Mouse (Mus musculus) heart, embryonic 14.5 days (tissue): Measurements from ENCODE around the gene Xndc1. TPM values are rescaled to one million over a fixed set of nuclear protein-coding genes. Genes with fewer than 3 reads are reported as not detected.
"Not testable (repeated sequence)": the region's sequence is repeated elsewhere in the genome, so short reads cannot be mapped to it uniquely, and the experiment has no call there.

ENCODE experiments used
- ATAC-seq: fragments of 200-750 bp; cut with Nextera tagmentation; 2 replicates; pipeline ENCODE4 v1.8.0; 2017; ENCODE audit warnings: low read depth, moderate TSS enrichment; ENCODE audit not compliant: insufficient number of reproducible peaks, insufficient read depth, low FRiP score
- H3K27ac ChIP-seq, 2 experiments: fragments of 200-500 bp in 1 of 2; fragments of 300-500 bp in 1 of 2; sonication (generic) in 1 of 2; replicated peaks in 1 of 2; 2 replicates each; pipeline ENCODE4 v1.5.1; 2012 to 2014; ENCODE audit warnings: low read depth in 2 of 2, low read length in 2 of 2, control low read depth in 1 of 2, mild to moderate bottlenecking in 1 of 2, mixed read lengths in 1 of 2; ENCODE audit not compliant: control insufficient read depth in 1 of 2, insufficient read depth in 1 of 2
- H3K27me3 ChIP-seq: fragments of 300-500 bp; sonication (generic); 2 replicates; pipeline ENCODE4 v1.6.1; 2014; ENCODE audit warnings: mild to moderate bottlenecking, low read length, control low read depth; ENCODE audit not compliant: control insufficient read depth, insufficient read depth
- H3K36me3 ChIP-seq: fragments of 300-500 bp; sonication (generic); 2 replicates; pipeline ENCODE4 v1.6.1; 2014; ENCODE audit warnings: mild to moderate bottlenecking, control low read depth, low read length, mixed read lengths; ENCODE audit not compliant: control insufficient read depth, insufficient read depth
- H3K4me1 ChIP-seq, 2 experiments: fragments of 200-500 bp in 1 of 2; fragments of 300-500 bp in 1 of 2; sonication (generic) in 1 of 2; 2 replicates each; pipeline ENCODE4 v1.6.1; 2012 to 2014; ENCODE audit warnings: low read length in 2 of 2, control low read depth in 1 of 2, mixed read lengths in 1 of 2; ENCODE audit not compliant: control insufficient read depth in 2 of 2, insufficient read depth in 2 of 2
- H3K4me2 ChIP-seq: fragments of 300-500 bp; sonication (generic); 2 replicates; pipeline ENCODE4 v1.6.1; 2014; ENCODE audit warnings: mild to moderate bottlenecking, low read length
- H3K4me3 ChIP-seq, 2 experiments: fragments of 200-500 bp in 1 of 2; fragments of 300-500 bp in 1 of 2; sonication (generic) in 1 of 2; 2 replicates each; pipeline ENCODE4 v1.5.1; 2012 to 2014; ENCODE audit warnings: low read length in 2 of 2, mild to moderate bottlenecking in 2 of 2, control low read depth in 1 of 2, low read depth in 1 of 2, moderate library complexity in 1 of 2; ENCODE audit not compliant: control insufficient read depth in 1 of 2, insufficient read depth in 1 of 2
- H3K9ac ChIP-seq: fragments of 300-500 bp; sonication (generic); 2 replicates; pipeline ENCODE4 v1.6.1; 2014; ENCODE audit warnings: mild to moderate bottlenecking, low read length
- H3K9me3 ChIP-seq: fragments of 300-500 bp; sonication (generic); 2 replicates; pipeline ENCODE4 v1.6.1; 2016; ENCODE audit warnings: low read length, control low read depth; ENCODE audit not compliant: control insufficient read depth
- WGBS: fragments of 180-500 bp; shearing (Covaris S2); extraction: QIAGEN DNeasy Blood & Tissue Kit; methylation state at CpG from one replicate; pipeline ENCODE4 v1.1.7; 2014; 5-methylcytosine and 5-hydroxymethylcytosine counted together
- polyA plus RNA-seq: library from polyadenylated mRNA; unstranded; fragments of >200 nt; fragmentation: Nextera tagmentation; extraction: Ambion mirVana; gene quantifications from 2 replicates; pipeline ENCODE4 v1.2.1, GENCODE M21; 2014

Gene Xndc1
- polyA plus RNA-seq = 14.9 and 16.2 TPM in 2 replicates

DNA sequence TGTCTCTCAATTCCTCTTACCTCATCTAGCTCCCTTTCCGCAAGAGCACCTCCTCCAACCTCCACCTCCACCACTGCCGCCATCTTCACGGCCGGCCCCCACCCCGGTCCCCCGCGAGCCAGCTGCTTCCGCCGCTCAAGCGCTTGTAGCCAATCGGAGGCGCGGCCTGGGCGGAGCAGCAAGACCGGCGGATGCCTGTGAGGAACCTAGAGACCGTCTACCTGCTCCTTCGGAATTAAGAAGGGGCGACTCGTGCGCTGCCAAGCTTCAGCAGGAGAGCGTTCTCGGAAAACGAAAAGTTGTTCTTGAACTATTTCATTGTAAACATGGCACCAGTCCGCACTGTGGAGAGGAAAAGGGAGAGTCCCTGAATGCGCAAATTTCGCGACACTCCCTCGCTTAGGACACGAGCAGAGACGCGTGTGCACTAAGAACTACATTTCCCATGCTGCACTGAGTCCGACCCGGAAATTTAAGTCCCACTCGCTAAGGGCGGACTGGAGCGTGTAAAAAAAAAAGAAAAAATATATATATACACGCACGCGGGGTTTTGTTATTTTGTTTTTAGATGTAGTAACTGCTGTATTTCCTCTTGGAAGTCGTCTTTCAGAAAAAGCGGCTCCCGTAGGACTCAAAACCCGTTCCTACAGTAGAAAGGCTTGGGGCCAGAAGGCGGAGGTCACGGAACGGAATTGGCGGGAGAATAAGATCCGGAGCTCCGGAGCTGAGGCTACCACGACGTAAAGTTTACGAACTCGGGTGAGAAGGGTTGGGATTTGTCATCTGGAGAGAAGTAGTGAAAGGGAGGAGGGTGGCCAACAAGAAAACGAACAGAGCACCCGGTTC lies at the start of gene Xndc1, which contains the start of the genes Rnf121 and Xntrpc:
Gene Xndc1 (plus strand): TSS at position 466 of the 846 bp plus-strand sequence.
Gene Rnf121 (minus strand): TSS at position 424 of the 846 bp plus-strand sequence.
Gene Xntrpc (plus strand): TSS at position 668 of the 846 bp plus-strand sequence.
- Histone ChIP-seq H3K4me1 (peaks cover 5 to 16% of the 10 kb centered on the region in 2 experiments; a peak in 3 of 4 replicates), H3K27ac (peak within 1 kb of the TSS; percentile 73 to 81), H3K4me3 (peak within 1 kb of the TSS; percentile 74 to 77), H3K4me2 (peak within 1 kb of the TSS; percentile 78), H3K27me3 (no peaks in the 10 kb centered on the region), H3K9me3 (no peaks in the 10 kb centered on the region), H3K36me3 (peaks cover 10% of the 10 kb centered on the region), H3K9ac (peak within 1 kb of the TSS; percentile 80)
- under 1% methylated on average over 56 of the region's 56 CpGs for WGBS
- peak; percentile 98 for ATAC-seq

GRCm38 (mm10) chr7:102016936-102017335 lies 48.4 kb upstream of the Xndc1 start:
- 81% methylated on average over 4 of the region's 4 CpGs for WGBS
- Histone ChIP-seq H3K4me3 (no peak overlapping the region), H3K27me3 (no peaks in the 10 kb centered on the region), H3K4me2 (no peak overlapping the region), H3K9me3 (no peaks in the 10 kb centered on the region), H3K36me3 (peaks cover 88% of the 10 kb centered on the region), H3K4me1 (peaks cover 0 to 9% of the 10 kb centered on the region in 2 experiments), H3K9ac (no peak overlapping the region), H3K27ac (peak overlapping the region in 1 of 2 experiments; percentile 42; a peak in 1 of 4 replicates)
- ATAC-seq = no peak

DNA sequence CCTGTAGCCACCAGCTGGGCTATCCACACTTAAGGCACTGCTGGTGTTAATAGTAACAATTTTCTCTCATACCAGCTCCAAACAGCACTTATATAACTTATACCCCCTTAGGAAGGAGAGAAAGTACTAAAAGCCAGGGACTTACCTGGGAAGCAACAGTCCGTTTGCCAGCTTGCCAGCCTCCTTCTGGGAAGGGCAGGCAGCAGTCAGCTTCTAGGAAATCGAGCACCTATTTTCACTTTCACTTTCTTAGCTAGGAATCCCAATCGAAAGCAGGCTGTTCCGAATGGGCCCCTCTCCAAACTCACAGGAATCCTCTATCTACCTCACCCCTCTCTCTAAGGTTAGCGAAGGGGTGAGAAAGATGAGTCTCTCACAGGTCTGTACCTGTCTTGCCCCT lies 47.9 kb upstream of the Xndc1 start:
- ATAC-seq = no peak
- WGBS = 72% methylated on average over 5 of the region's 5 CpGs
- H3K36me3 ChIP-seq = peaks cover 88% of the 10 kb centered on the region
- no peaks in the 10 kb centered on the region for H3K9me3 ChIP-seq
- no peaks in the 10 kb centered on the region for H3K27me3 ChIP-seq
- H3K9ac ChIP-seq = no peak overlapping the region
- peak overlapping the region; percentile 22 to 42; a peak in 3 of 4 replicates for H3K27ac ChIP-seq
- no peak overlapping the region; the same call in 1 of the 2 replicates for H3K4me2 ChIP-seq
- H3K4me3 ChIP-seq = no peak overlapping the region
- peaks cover 0 to 9% of the 10 kb centered on the region in 2 experiments for H3K4me1 ChIP-seq

- no peak for ATAC-seq
- Histone ChIP-seq H3K27ac (peak overlapping the region; percentile 29 to 42; a peak in 3 of 4 replicates), H3K36me3 (peaks cover 88% of the 10 kb centered on the region), H3K9ac (no peak overlapping the region), H3K4me1 (peaks cover 0 to 9% of the 10 kb centered on the region in 2 experiments), H3K4me3 (no peak overlapping the region), H3K4me2 (no peak overlapping the region; the same call in 1 of the 2 replicates), H3K27me3 (no peaks in the 10 kb centered on the region), H3K9me3 (no peaks in the 10 kb centered on the region)
- WGBS = 53% methylated on average over 7 of the region's 7 CpGs
These were observed 47.3 kb upstream of the Xndc1 start for GRCm38 (mm10) chr7:102018034-102018433.

DNA sequence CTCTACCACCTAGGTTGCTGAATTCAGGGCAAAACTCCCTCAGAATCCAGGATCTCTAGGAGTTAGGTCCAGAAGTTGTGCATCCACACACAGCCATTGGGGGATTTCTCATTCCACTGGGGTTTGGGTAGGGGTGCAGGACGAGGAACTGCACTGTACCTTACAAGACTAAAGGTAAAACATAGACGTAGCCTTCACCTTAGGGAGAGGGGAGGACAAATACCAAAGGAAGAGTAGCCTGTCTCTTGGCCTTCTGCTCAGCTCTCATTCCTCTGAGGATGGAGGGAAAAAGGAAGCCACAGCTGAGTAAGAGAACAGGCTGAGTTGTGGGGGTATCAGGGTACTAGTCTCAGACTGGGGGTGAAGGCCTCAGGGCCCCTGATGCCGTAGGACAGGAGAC lies 46.7 kb upstream of the Xndc1 start, which contains the start of gene Il18bp:
Gene Il18bp (minus strand): TSS at position 101 of the 400 bp plus-strand sequence.
- Histone ChIP-seq H3K4me2 (no peak within 1 kb of the TSS; the same call in 1 of the 2 replicates), H3K4me3 (no peak within 1 kb of the TSS), H3K4me1 (peaks cover 0 to 9% of the 10 kb centered on the region in 2 experiments), H3K27ac (peak within 1 kb of the TSS; percentile 29 to 42), H3K9ac (no peak within 1 kb of the TSS), H3K27me3 (no peaks in the 10 kb centered on the region), H3K36me3 (peaks cover 88% of the 10 kb centered on the region), H3K9me3 (no peaks in the 10 kb centered on the region)
- 87% methylated on average over 3 of the region's 3 CpGs for WGBS
- ATAC-seq = no peak

DNA sequence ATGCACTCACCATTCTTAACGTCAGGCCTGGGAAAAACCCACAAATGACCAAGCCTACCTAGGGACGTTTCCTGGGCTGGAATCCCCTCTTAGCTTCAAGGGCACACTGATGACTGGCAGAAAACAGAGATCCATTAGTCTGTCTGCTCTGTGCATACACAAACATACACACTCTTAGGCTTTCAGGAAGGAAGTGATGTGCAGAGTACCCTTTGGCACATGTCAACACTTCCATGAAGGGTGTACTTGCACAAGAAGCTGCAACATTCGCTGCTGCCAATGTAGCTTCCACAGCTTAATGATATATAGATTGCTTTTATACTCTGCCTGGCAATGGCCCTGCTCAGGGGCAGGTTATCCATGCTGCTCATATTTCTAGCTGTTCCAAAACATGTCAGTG lies 45.9 kb upstream of the Xndc1 start:
- H3K4me1 ChIP-seq = peaks cover 0 to 9% of the 10 kb centered on the region in 2 experiments
- no peaks in the 10 kb centered on the region for H3K9me3 ChIP-seq
- H3K4me2 ChIP-seq = no peak overlapping the region
- H3K27me3 ChIP-seq = no peaks in the 10 kb centered on the region
- H3K4me3 ChIP-seq = no peak overlapping the region
- H3K27ac ChIP-seq = no peak overlapping the region
- peaks cover 85% of the 10 kb centered on the region for H3K36me3 ChIP-seq
- WGBS = 57% methylated on average over 3 of the region's 3 CpGs
- H3K9ac ChIP-seq = no peak overlapping the region
- ATAC-seq = no peak

- H3K36me3 ChIP-seq = peaks cover 83% of the 10 kb centered on the region
- not testable (repeated sequence) for H3K9ac ChIP-seq, ATAC-seq, H3K4me3 ChIP-seq, H3K4me2 ChIP-seq, H3K27ac ChIP-seq, H3K27me3 ChIP-seq, H3K9me3 ChIP-seq, H3K4me1 ChIP-seq
- WGBS = 100% methylated on average over 2 of the region's 2 CpGs
These were observed 44.4 kb upstream of the Xndc1 start for GRCm38 (mm10) chr7:102020934-102021333.
